Mouse (Mus musculus) lung, postnatal 10 days (tissue): ENCODE results near the gene Nadk.
"Not testable (repeated sequence)": the region's sequence is repeated elsewhere in the genome, so short reads cannot be mapped to it uniquely, and the experiment has no call there.

ENCODE experiments used
- DNase-seq: peaks from one replicate; pipeline ENCODE4 v3.0.0; 2021

Nadk gene

GRCm38 (mm10) chr4:155570315-155570714, 8.1 kb downstream of the Nadk start:
- not testable (repeated sequence) for DNase-seq

- DNase-seq = no peak
Measured at GRCm38 (mm10) chr4:155571442-155571841, 9.3 kb downstream of the Nadk start.

- no peak for DNase-seq
Measured at GRCm38 (mm10) chr4:155573155-155573554, 11.0 kb downstream of the Nadk start.

GRCm38 (mm10) chr4:155573876-155574275, 11.7 kb downstream of the Nadk start:
- DNase-seq = no peak

GRCm38 (mm10) chr4:155574931-155575330, 12.8 kb downstream of the Nadk start:
- DNase-seq = no peak

- no peak for DNase-seq
Measured at GRCm38 (mm10) chr4:155575521-155575920, 13.3 kb downstream of the Nadk start.

GRCm38 (mm10) chr4:155577132-155577531, 15.0 kb downstream of the Nadk start:
- no peak for DNase-seq

GRCm38 (mm10) chr4:155577741-155578140, 15.6 kb downstream of the Nadk start:
- no peak for DNase-seq

GRCm38 (mm10) chr4:155578336-155579125, 16.4 kb downstream of the Nadk start:
- peak; percentile 57 for DNase-seq

- DNase-seq = peak; percentile 66
Measured at GRCm38 (mm10) chr4:155580420-155580819, 18.2 kb downstream of the Nadk start.

- DNase-seq = no peak
Measured at GRCm38 (mm10) chr4:155582279-155582905, 20.2 kb downstream of the Nadk start.

- no peak for DNase-seq
Measured at GRCm38 (mm10) chr4:155589356-155589755, 27.2 kb downstream of the Nadk start.

GRCm38 (mm10) chr4:155591012-155591719, 29.0 kb downstream of the Nadk start:
- no peak for DNase-seq

GRCm38 (mm10) chr4:155593780-155594179, 31.6 kb downstream of the Nadk start:
- peak; percentile 26 for DNase-seq

GRCm38 (mm10) chr4:155595777-155596176, 33.6 kb downstream of the Nadk start:
- DNase-seq = peak; percentile 28

GRCm38 (mm10) chr4:155596606-155597005, 34.4 kb downstream of the Nadk start:
- DNase-seq = no peak

- DNase-seq = no peak
Measured at GRCm38 (mm10) chr4:155598536-155598935, 36.4 kb downstream of the Nadk start.

- DNase-seq = no peak
Measured at GRCm38 (mm10) chr4:155599901-155600825, 38.0 kb downstream of the Nadk start.

GRCm38 (mm10) chr4:155601091-155601996, 39.2 kb downstream of the Nadk start, which contains the start of gene Slc35e2:
Gene Slc35e2, plus strand, starts transcription at chr4:155601416.
- peak; percentile 93 for DNase-seq

- DNase-seq = no peak
Measured at GRCm38 (mm10) chr4:155601997-155602456, 39.8 kb downstream of the Nadk start.

GRCm38 (mm10) chr4:155602753-155603152, 40.6 kb downstream of the Nadk start:
- no peak for DNase-seq
